Mouse (Mus musculus) midbrain, embryonic 10.5 days (tissue): ENCODE results near the gene Gm16181. TPM values are rescaled to one million over a fixed set of nuclear protein-coding genes. Genes with fewer than 3 reads are reported as not detected.
A peak's percentile ranks its signal among the peaks of the same experiment; 100 is the strongest.

Experiments
- DNase-seq: peaks from one replicate; pipeline ENCODE4 v3.0.0-alpha.2; 2017; ENCODE audit warnings: low spot score
- H3K27ac ChIP-seq: fragments of 300-500 bp; sonication (generic); replicated peaks from 2 replicates; pipeline ENCODE4 v1.5.1; 2016; ENCODE audit warnings: mild to moderate bottlenecking
- H3K27me3 ChIP-seq: fragments of 300-500 bp; sonication (generic); 2 replicates; pipeline ENCODE4 v1.6.1; 2016; ENCODE audit warnings: low read depth, mild to moderate bottlenecking; ENCODE audit not compliant: poor library complexity, severe bottlenecking
- H3K36me3 ChIP-seq: fragments of 300-500 bp; sonication (generic); 2 replicates; pipeline ENCODE4 v1.6.1; 2016; ENCODE audit warnings: mild to moderate bottlenecking, moderate library complexity
- H3K4me1 ChIP-seq: fragments of 300-500 bp; sonication (generic); 2 replicates; pipeline ENCODE4 v1.6.1; 2016
- H3K4me3 ChIP-seq: fragments of 300-500 bp; sonication (generic); 2 replicates; pipeline ENCODE4 v1.5.1; 2016; ENCODE audit warnings: mild to moderate bottlenecking, moderate library complexity
- H3K9me3 ChIP-seq: fragments of 300-500 bp; sonication (generic); replicated peaks from 2 replicates; pipeline ENCODE4 v1.6.1; 2016; ENCODE audit warnings: mild to moderate bottlenecking
- WGBS: fragments of 180-500 bp; shearing (Covaris S2); methylation state at CpG from one replicate; pipeline ENCODE4 v1.1.7; 2016; 5-methylcytosine and 5-hydroxymethylcytosine counted together
- polyA plus RNA-seq: library from polyadenylated mRNA; unstranded; fragments of >200 nt; fragmentation: Nextera tagmentation; extraction: Ambion mirVana; gene quantifications from 2 replicates; pipeline ENCODE4 v1.2.1, GENCODE M21; 2016

The Gm16181 gene
- 0.25 and 0.37 TPM in 2 replicates for polyA plus RNA-seq

- Histone ChIP-seq H3K36me3 (peaks cover 65% of the 10 kb centered on the region), H3K4me1 (0 out of 2 replicates have a peak, but pooled peaks cover 3% of the 10 kb centered on the region), H3K4me3 (no peak within 1 kb of the TSS; the same call in 1 of the 2 replicates), H3K9me3 (no peaks in the 10 kb centered on the region), H3K27me3 (no peaks in the 10 kb centered on the region), H3K27ac (peak within 1 kb of the TSS; percentile 62)
- DNase-seq, result no peak
- WGBS, result 85% methylated on average over 28 of the region's 28 CpGs
Observed at GRCm38 (mm10) chr17:35220156-35220952, at the start of gene Gm16181. Gm16181 (plus strand) TSS chr17:35220834.

- Histone ChIP-seq H3K4me1 (peaks cover 5% of the 10 kb centered on the region; the same call in 1 of the 2 replicates), H3K27me3 (no peaks in the 10 kb centered on the region), H3K9me3 (no peaks in the 10 kb centered on the region), H3K36me3 (no peaks in the 10 kb centered on the region), H3K27ac (0 out of 2 replicates have a peak overlapping the region, but pooled peaks have one; percentile 19), H3K4me3 (no peak overlapping the region)
- DNase-seq, result no peak
- WGBS, result 73% methylated on average over 11 of the region's 11 CpGs
Observed at GRCm38 (mm10) chr17:35172445-35173234, 48.0 kb upstream of the Gm16181 start.

- Histone ChIP-seq H3K4me3 (no peak overlapping the region), H3K4me1 (peaks cover 5% of the 10 kb centered on the region; the same call in 1 of the 2 replicates), H3K27me3 (no peaks in the 10 kb centered on the region), H3K36me3 (no peaks in the 10 kb centered on the region), H3K27ac (no peak overlapping the region), H3K9me3 (no peaks in the 10 kb centered on the region)
- no peak for DNase-seq
- WGBS, result 83% methylated on average over 3 of the region's 3 CpGs
Observed at GRCm38 (mm10) chr17:35173329-35173728, 47.3 kb upstream of the Gm16181 start.

GRCm38 (mm10) chr17:35174201-35174977 lies 46.2 kb upstream of the Gm16181 start:
- Histone ChIP-seq H3K27ac (no peak overlapping the region), H3K9me3 (no peaks in the 10 kb centered on the region), H3K36me3 (no peaks in the 10 kb centered on the region), H3K27me3 (no peaks in the 10 kb centered on the region), H3K4me1 (peaks cover 5% of the 10 kb centered on the region; the same call in 1 of the 2 replicates), H3K4me3 (no peak overlapping the region)
- no peak for DNase-seq
- 78% methylated on average over 8 of the region's 8 CpGs for WGBS

- Histone ChIP-seq H3K27me3 (no peaks in the 10 kb centered on the region), H3K4me3 (no peak overlapping the region), H3K36me3 (no peaks in the 10 kb centered on the region), H3K27ac (no peak overlapping the region), H3K9me3 (no peaks in the 10 kb centered on the region), H3K4me1 (peaks cover 5% of the 10 kb centered on the region; the same call in 1 of the 2 replicates)
- DNase-seq, result no peak
- 65% methylated on average over 6 of the region's 6 CpGs for WGBS
Observed at GRCm38 (mm10) chr17:35175382-35175781, 45.3 kb upstream of the Gm16181 start.

- H3K4me1 ChIP-seq, result peaks cover 5% of the 10 kb centered on the region; the same call in 1 of the 2 replicates
- H3K27me3 ChIP-seq, result no peaks in the 10 kb centered on the region
- H3K4me3 ChIP-seq, result no peak within 1 kb of the TSS
- no peaks in the 10 kb centered on the region for H3K36me3 ChIP-seq
- DNase-seq, result no peak
- no peak within 1 kb of the TSS for H3K27ac ChIP-seq
- no peaks in the 10 kb centered on the region for H3K9me3 ChIP-seq
- WGBS, result 43% methylated on average over 2 of the region's 2 CpGs
Observed at GRCm38 (mm10) chr17:35175968-35176367, 44.7 kb upstream of the Gm16181 start, which contains the start of gene Aif1. Aif1 (minus strand) TSS chr17:35176068.

- Histone ChIP-seq H3K4me3 (no peak overlapping the region), H3K36me3 (no peaks in the 10 kb centered on the region), H3K27ac (no peak overlapping the region), H3K9me3 (no peaks in the 10 kb centered on the region), H3K4me1 (peaks cover 5% of the 10 kb centered on the region; the same call in 1 of the 2 replicates), H3K27me3 (no peaks in the 10 kb centered on the region)
- peak; percentile 72 for DNase-seq
- WGBS, result 14% methylated on average over 5 of the region's 5 CpGs
Observed at GRCm38 (mm10) chr17:35178528-35178927, 42.1 kb upstream of the Gm16181 start.

GRCm38 (mm10) chr17:35180093-35180492 lies 40.5 kb upstream of the Gm16181 start:
- Histone ChIP-seq H3K4me3 (no peak overlapping the region), H3K27me3 (no peaks in the 10 kb centered on the region), H3K4me1 (peaks cover 5% of the 10 kb centered on the region; the same call in 1 of the 2 replicates), H3K9me3 (no peaks in the 10 kb centered on the region), H3K27ac (no peak overlapping the region), H3K36me3 (no peaks in the 10 kb centered on the region)
- DNase-seq, result no peak
- 89% methylated on average over 5 of the region's 5 CpGs for WGBS

GRCm38 (mm10) chr17:35185639-35186611 lies 34.7 kb upstream of the Gm16181 start:
- Histone ChIP-seq H3K27me3 (no peaks in the 10 kb centered on the region), H3K4me3 (peak overlapping the region; percentile 59), H3K9me3 (no peaks in the 10 kb centered on the region), H3K27ac (peak overlapping the region; percentile 83), H3K36me3 (no peaks in the 10 kb centered on the region), H3K4me1 (peaks cover 21% of the 10 kb centered on the region)
- peak; percentile 59 for DNase-seq
- 3% methylated on average over 18 of the region's 18 CpGs for WGBS

- Histone ChIP-seq H3K4me3 (peak overlapping the region; percentile 59), H3K27ac (peak overlapping the region; percentile 83), H3K36me3 (no peaks in the 10 kb centered on the region), H3K4me1 (peaks cover 21% of the 10 kb centered on the region), H3K9me3 (no peaks in the 10 kb centered on the region), H3K27me3 (no peaks in the 10 kb centered on the region)
- 2% methylated on average over 4 of the region's 4 CpGs for WGBS
- DNase-seq, result peak; percentile 53
Observed at GRCm38 (mm10) chr17:35186681-35187080, 34.0 kb upstream of the Gm16181 start.

GRCm38 (mm10) chr17:35187345-35187744 lies 33.3 kb upstream of the Gm16181 start:
- no peak for DNase-seq
- Histone ChIP-seq H3K36me3 (no peaks in the 10 kb centered on the region), H3K4me1 (peaks cover 21% of the 10 kb centered on the region), H3K4me3 (no peak overlapping the region), H3K27me3 (no peaks in the 10 kb centered on the region), H3K9me3 (no peaks in the 10 kb centered on the region), H3K27ac (no peak overlapping the region)
- 79% methylated on average over 4 of the region's 4 CpGs for WGBS
